Mouse (Mus musculus) midbrain, embryonic 15.5 days (tissue): ENCODE results near the gene Nek9. TPM values are rescaled to one million over a fixed set of nuclear protein-coding genes. Genes with fewer than 3 reads are reported as not detected.

ENCODE experiments used
- ATAC-seq: fragments of 200-750 bp; cut with Nextera tagmentation; replicated peaks from 2 replicates; pipeline ENCODE4 v1.8.0; 2017; ENCODE audit warnings: moderate TSS enrichment
- H3K27ac ChIP-seq: fragments of 300-500 bp; sonication (generic); 2 replicates; pipeline ENCODE4 v1.5.1; 2015; ENCODE audit warnings: mild to moderate bottlenecking, inconsistent platforms
- H3K27me3 ChIP-seq: fragments of 300-500 bp; sonication (generic); replicated peaks from 2 replicates; pipeline ENCODE4 v1.6.1; 2015; ENCODE audit warnings: inconsistent platforms
- H3K36me3 ChIP-seq: fragments of 300-500 bp; sonication (generic); replicated peaks from 2 replicates; pipeline ENCODE4 v1.6.1; 2015; ENCODE audit warnings: inconsistent platforms
- H3K4me1 ChIP-seq: fragments of 300-500 bp; sonication (generic); 2 replicates; pipeline ENCODE4 v1.6.1; 2015; ENCODE audit warnings: inconsistent platforms
- H3K4me2 ChIP-seq: fragments of 300-500 bp; sonication (generic); 2 replicates; pipeline ENCODE4 v1.6.1; 2015; ENCODE audit warnings: inconsistent platforms, mild to moderate bottlenecking, moderate library complexity
- H3K4me3 ChIP-seq: fragments of 300-500 bp; sonication (generic); 2 replicates; pipeline ENCODE4 v1.5.1; 2015; ENCODE audit warnings: mild to moderate bottlenecking, inconsistent platforms
- H3K9ac ChIP-seq: fragments of 300-500 bp; sonication (generic); 2 replicates; pipeline ENCODE4 v1.6.1; 2015; ENCODE audit warnings: mild to moderate bottlenecking, inconsistent platforms
- H3K9me3 ChIP-seq: fragments of 300-500 bp; sonication (generic); 2 replicates; pipeline ENCODE4 v1.6.1; 2016; ENCODE audit warnings: inconsistent platforms
- WGBS: fragments of 180-500 bp; shearing (Covaris S2); methylation state at CpG from one replicate; pipeline ENCODE4 v1.1.7; 2015; ENCODE audit warnings: mixed read lengths; 5-methylcytosine and 5-hydroxymethylcytosine counted together
- polyA plus RNA-seq: library from polyadenylated mRNA; unstranded; fragments of >200 nt; fragmentation: Nextera tagmentation; extraction: Ambion mirVana; gene quantifications from 2 replicates; pipeline ENCODE4 v1.2.1, GENCODE M21; 2015

Gene Nek9
- polyA plus RNA-seq, 1 experiment from 2014 or later: 11.7 TPM

- Histone ChIP-seq H3K4me1 (no peaks in the 10 kb centered on the region), H3K27me3 (no peaks in the 10 kb centered on the region), H3K27ac (no peak overlapping the region), H3K36me3 (peaks cover 19% of the 10 kb centered on the region), H3K4me2 (no peak overlapping the region), H3K4me3 (no peak overlapping the region), H3K9ac (no peak overlapping the region), H3K9me3 (no peaks in the 10 kb centered on the region)
- 75% methylated on average over 10 of the region's 10 CpGs for WGBS
- ATAC-seq: no peak
Measured at GRCm38 (mm10) chr12:85297345-85297997, 41.7 kb downstream of the Nek9 start.

GRCm38 (mm10) chr12:85296915-85297314 lies 42.2 kb downstream of the Nek9 start:
- H3K4me2 ChIP-seq: no peak overlapping the region
- no peak overlapping the region for H3K27ac ChIP-seq
- no peak for ATAC-seq
- no peak overlapping the region for H3K4me3 ChIP-seq
- no peaks in the 10 kb centered on the region for H3K4me1 ChIP-seq
- no peaks in the 10 kb centered on the region for H3K27me3 ChIP-seq
- H3K9ac ChIP-seq: no peak overlapping the region
- peaks cover 14% of the 10 kb centered on the region for H3K36me3 ChIP-seq
- H3K9me3 ChIP-seq: no peaks in the 10 kb centered on the region
- 83% methylated on average over 5 of the region's 5 CpGs for WGBS

DNA sequence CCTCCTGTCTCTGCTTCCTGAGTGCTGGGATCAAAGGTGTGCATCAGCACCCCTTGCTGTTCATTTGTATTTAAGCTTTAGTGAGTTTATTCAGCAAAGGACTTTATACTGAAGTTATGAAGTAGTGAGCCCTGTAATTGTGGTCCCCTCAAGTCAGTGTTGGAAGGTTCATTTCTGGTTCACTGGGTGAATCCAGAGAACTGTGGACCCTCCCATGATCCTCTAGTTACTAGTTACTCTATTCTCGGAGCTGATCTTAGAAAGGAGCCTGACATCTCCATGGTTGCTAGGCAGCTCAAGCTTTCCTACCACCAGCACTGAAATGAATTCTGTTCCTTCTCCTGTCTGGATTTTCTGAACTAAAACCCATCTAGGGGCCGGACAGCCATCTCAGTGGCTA lies 43.7 kb downstream of the Nek9 start:
- H3K9me3 ChIP-seq: no peaks in the 10 kb centered on the region
- H3K9ac ChIP-seq: no peak overlapping the region
- H3K27me3 ChIP-seq: no peaks in the 10 kb centered on the region
- H3K4me1 ChIP-seq: no peaks in the 10 kb centered on the region
- no peak overlapping the region for H3K27ac ChIP-seq
- no peak overlapping the region for H3K4me3 ChIP-seq
- no peak for ATAC-seq
- H3K4me2 ChIP-seq: no peak overlapping the region
- H3K36me3 ChIP-seq: peaks cover 8% of the 10 kb centered on the region; the same call in 1 of the 2 replicates
- WGBS: 89% methylated on average over 2 of the region's 2 CpGs

DNA sequence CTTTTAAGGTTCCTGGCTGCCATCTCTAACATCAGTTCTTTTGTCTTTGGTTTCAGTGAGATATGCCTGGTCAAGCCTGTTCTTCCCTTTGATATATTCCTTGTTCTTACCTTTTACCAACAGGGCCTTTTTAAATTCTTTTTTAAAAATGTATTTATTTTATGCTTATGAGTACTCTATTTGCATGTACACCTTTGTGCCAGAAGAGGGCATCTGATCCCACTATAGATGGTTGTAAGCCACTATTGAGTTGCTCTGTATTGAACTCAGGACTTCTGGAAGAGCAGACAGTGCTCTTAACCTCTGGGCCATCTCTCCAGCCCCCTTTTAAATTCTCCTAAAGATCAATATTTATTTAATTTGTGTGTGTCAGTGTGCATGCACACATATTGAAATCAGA lies 46.3 kb downstream of the Nek9 start:
- Histone ChIP-seq H3K4me2 (no peak overlapping the region), H3K9ac (no peak overlapping the region), H3K36me3 (no peaks in the 10 kb centered on the region), H3K4me1 (peaks cover 14% of the 10 kb centered on the region), H3K27me3 (peaks cover 7% of the 10 kb centered on the region; the same call in 1 of the 2 replicates), H3K9me3 (no peaks in the 10 kb centered on the region), H3K4me3 (no peak overlapping the region), H3K27ac (no peak overlapping the region)
- no peak for ATAC-seq

- no peaks in the 10 kb centered on the region for H3K9me3 ChIP-seq
- no peaks in the 10 kb centered on the region for H3K36me3 ChIP-seq
- H3K9ac ChIP-seq: no peak overlapping the region
- no peak for ATAC-seq
- no peak overlapping the region for H3K4me3 ChIP-seq
- peaks cover 7% of the 10 kb centered on the region; the same call in 1 of the 2 replicates for H3K27me3 ChIP-seq
- peaks cover 17% of the 10 kb centered on the region for H3K4me1 ChIP-seq
- 79% methylated on average over 6 of the region's 6 CpGs for WGBS
- no peak overlapping the region for H3K4me2 ChIP-seq
- no peak overlapping the region for H3K27ac ChIP-seq
Measured at GRCm38 (mm10) chr12:85292288-85292687, 46.9 kb downstream of the Nek9 start.

GRCm38 (mm10) chr12:85291541-85291940 lies 47.6 kb downstream of the Nek9 start:
- Histone ChIP-seq H3K9ac (no peak overlapping the region), H3K36me3 (no peaks in the 10 kb centered on the region), H3K4me1 (peaks cover 17% of the 10 kb centered on the region), H3K9me3 (no peaks in the 10 kb centered on the region), H3K4me2 (no peak overlapping the region), H3K27ac (no peak overlapping the region), H3K4me3 (no peak overlapping the region), H3K27me3 (peaks cover 7% of the 10 kb centered on the region; the same call in 1 of the 2 replicates)
- no peak for ATAC-seq

DNA sequence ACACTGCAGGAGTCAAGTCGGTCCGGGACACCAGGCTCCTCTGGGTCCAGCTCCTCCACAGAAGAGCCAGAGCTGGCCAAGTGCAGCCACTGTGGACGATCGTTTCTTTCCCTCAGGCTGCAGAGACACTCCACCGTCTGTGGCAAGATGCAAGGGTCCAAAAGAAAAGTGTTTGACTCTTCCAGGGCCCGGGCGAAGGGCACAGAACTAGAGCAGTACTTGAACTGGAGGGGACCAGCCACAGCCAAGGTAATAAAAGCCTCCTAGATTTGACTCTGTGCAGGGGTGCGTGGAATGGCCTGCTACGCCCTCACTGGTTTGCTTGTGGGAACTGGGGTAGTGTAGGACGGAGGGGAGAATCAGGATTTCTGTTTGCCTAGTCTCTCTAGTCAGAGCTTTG lies 48.5 kb downstream of the Nek9 start:
- WGBS: 84% methylated on average over 10 of the region's 10 CpGs
- peaks cover 7% of the 10 kb centered on the region; the same call in 1 of the 2 replicates for H3K27me3 ChIP-seq
- H3K36me3 ChIP-seq: no peaks in the 10 kb centered on the region
- ATAC-seq: no peak
- H3K9me3 ChIP-seq: no peaks in the 10 kb centered on the region
- H3K4me3 ChIP-seq: no peak overlapping the region
- H3K9ac ChIP-seq: no peak overlapping the region
- no peak overlapping the region for H3K4me2 ChIP-seq
- H3K27ac ChIP-seq: no peak overlapping the region
- H3K4me1 ChIP-seq: peaks cover 17% of the 10 kb centered on the region

GRCm38 (mm10) chr12:85289157-85290000 lies 49.8 kb downstream of the Nek9 start:
- 66% methylated on average over 24 of the region's 24 CpGs for WGBS
- H3K4me3 ChIP-seq: peak overlapping the region; percentile 50
- ATAC-seq: 0 out of 2 replicates have a peak, but pooled peaks have one; percentile 6

DNA sequence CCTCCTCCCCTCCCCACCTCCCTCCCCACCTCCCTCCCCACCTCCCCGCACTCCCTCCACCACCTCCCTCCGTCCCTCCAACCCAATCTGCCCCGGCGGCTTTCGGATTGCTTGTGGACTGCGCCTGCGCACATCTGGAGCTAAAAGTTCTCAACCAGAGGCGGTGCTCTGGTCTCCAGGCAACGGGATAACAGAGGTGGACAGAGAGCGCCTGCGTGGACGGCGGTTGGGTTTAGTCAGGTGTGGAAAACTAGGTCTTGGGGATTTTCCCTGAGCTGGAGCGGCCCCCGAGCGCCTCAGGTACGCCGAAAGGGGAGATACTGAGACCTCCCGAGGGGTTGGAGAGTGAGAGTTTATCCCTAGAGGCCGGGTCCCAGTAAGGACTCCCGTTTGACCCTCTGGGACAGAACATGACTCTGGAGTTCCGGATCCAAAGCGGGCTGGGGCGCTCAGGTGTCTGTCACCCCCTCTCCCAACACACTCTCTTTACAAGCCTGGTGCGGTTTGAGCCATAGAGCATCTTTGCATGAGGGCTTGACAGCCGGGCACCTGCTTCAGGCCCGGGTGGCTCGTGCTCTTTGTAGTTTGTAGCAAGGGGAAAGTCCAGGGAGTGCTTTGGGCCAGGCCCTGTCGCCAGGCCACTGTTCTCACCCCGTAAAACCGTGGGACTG lies 50.5 kb downstream of the Nek9 start, which contains the start of gene Zc2hc1c:
Zc2hc1c (plus strand) TSS at position 106 of the 671 bp plus-strand sequence.
- Histone ChIP-seq H3K36me3 (no peaks in the 10 kb centered on the region), H3K9ac (peak within 1 kb of the TSS; percentile 44), H3K9me3 (no peaks in the 10 kb centered on the region), H3K27me3 (peaks cover 7% of the 10 kb centered on the region; the same call in 1 of the 2 replicates), H3K4me3 (peak within 1 kb of the TSS; percentile 50), H3K4me1 (peaks cover 17% of the 10 kb centered on the region), H3K27ac (0 out of 2 replicates have a peak within 1 kb of the TSS, but pooled peaks have one; percentile 50), H3K4me2 (peak within 1 kb of the TSS; percentile 87)
- ATAC-seq: peak; percentile 93
- 3% methylated on average over 30 of the region's 31 CpGs for WGBS

More at GRCm38 (mm10) chr12:85289157-85290000, 49.8 kb downstream of the Nek9 start:
- H3K36me3 ChIP-seq: no peaks in the 10 kb centered on the region
- H3K27me3 ChIP-seq: peaks cover 7% of the 10 kb centered on the region; the same call in 1 of the 2 replicates
- peaks cover 17% of the 10 kb centered on the region for H3K4me1 ChIP-seq
- peak overlapping the region; percentile 44; the same call in 1 of the 2 replicates for H3K9ac ChIP-seq
- H3K9me3 ChIP-seq: no peaks in the 10 kb centered on the region
- no peak overlapping the region for H3K27ac ChIP-seq
- H3K4me2 ChIP-seq: peak overlapping the region; percentile 87

- peak within 1 kb of the TSS; percentile 44 for H3K9ac ChIP-seq
- peaks cover 7% of the 10 kb centered on the region; the same call in 1 of the 2 replicates for H3K27me3 ChIP-seq
- no peaks in the 10 kb centered on the region for H3K9me3 ChIP-seq
- 8% methylated on average over 21 of the region's 21 CpGs for WGBS
- peak within 1 kb of the TSS; percentile 50 for H3K4me3 ChIP-seq
- no peaks in the 10 kb centered on the region for H3K36me3 ChIP-seq
- peak; percentile 74 for ATAC-seq
- H3K27ac ChIP-seq: 0 out of 2 replicates have a peak within 1 kb of the TSS, but pooled peaks have one; percentile 50
- H3K4me2 ChIP-seq: peak within 1 kb of the TSS; percentile 87
- H3K4me1 ChIP-seq: peaks cover 17% of the 10 kb centered on the region
Measured at GRCm38 (mm10) chr12:85287809-85288485, 51.2 kb downstream of the Nek9 start, which contains the start of gene Acyp1. Gene Acyp1 (minus strand): TSS chr12:85288438.

DNA sequence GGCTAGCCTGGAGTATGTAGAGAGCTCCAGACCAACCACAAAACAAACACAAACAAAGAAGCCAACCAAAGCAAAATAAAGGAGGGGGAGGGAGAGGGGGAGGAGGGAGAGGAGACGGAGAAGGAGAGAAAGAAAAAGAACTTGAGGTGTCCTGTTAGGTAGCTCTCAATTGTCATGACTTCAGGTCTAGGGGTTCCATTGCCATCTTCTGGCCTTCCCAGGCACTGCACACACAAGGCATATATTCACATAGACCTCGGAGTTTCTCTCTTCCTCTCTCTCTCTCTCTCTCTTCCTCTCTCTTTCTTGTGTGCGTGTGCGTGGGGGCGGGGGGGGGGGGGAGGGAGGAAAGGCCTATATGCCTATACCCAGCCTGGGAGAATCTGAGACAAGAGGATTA lies 52.2 kb downstream of the Nek9 start:
- Histone ChIP-seq H3K4me2 (no peak overlapping the region), H3K36me3 (no peaks in the 10 kb centered on the region), H3K4me3 (no peak overlapping the region), H3K9ac (no peak overlapping the region), H3K27me3 (peaks cover 7% of the 10 kb centered on the region; the same call in 1 of the 2 replicates), H3K27ac (no peak overlapping the region), H3K9me3 (no peaks in the 10 kb centered on the region), H3K4me1 (peaks cover 17% of the 10 kb centered on the region)
- ATAC-seq: no peak
- 19% methylated on average over 2 of the region's 5 CpGs for WGBS
